Mouse (Mus musculus) C3H10T1/2 (cell line): Measurements from ENCODE around the gene Slc4a4. TPM values are rescaled to one million over a fixed set of nuclear protein-coding genes. Genes with fewer than 3 reads are reported as not detected.

Experiments
- polyA plus RNA-seq, 2 experiments: library from polyadenylated mRNA; unstranded; fragments of >200 nt; fragmentation: generic; extraction: Trizol; gene quantifications; one replicate each; pipeline ENCODE4 v1.2.1; 2012; ENCODE audit warnings: missing spikeins in 2 of 2

Slc4a4 gene
- under 1 TPM; under 0.01 to 0.14 TPM for polyA plus RNA-seq

GRCm38 (mm10) chr5:88886668-88887555, at the start of gene Slc4a4:
Slc4a4 (plus strand) TSS chr5:88886818.

Other genes starting within 250 kb of the Slc4a4 start
- gene Grsf1, start 210.6 kb upstream of the Slc4a4 start, polyA plus RNA-seq = 10 to 100 TPM in 1 of 2 experiments, 1 to 10 TPM in 1; 5.3 to 23.5 TPM
- 1 to 10 TPM in 1 of 2 experiments, under 1 TPM in 1; 0.67 to 2.1 TPM for gene Mob1b, start 166.0 kb upstream of the Slc4a4 start, polyA plus RNA-seq
- gene Dck, start 121.8 kb upstream of the Slc4a4 start, polyA plus RNA-seq = 1 to 10 TPM; 1.4 to 2.1 TPM